Mouse (Mus musculus) CH12.LX (cell line): ENCODE data around the gene Klf15. TPM values are rescaled to one million over a fixed set of nuclear protein-coding genes. Genes with fewer than 3 reads are reported as not detected.
A peak's percentile ranks its signal among the peaks of the same experiment; 100 is the strongest.

Source experiments
- DNase-seq: peaks from one replicate; pipeline ENCODE4 v3.0.0-alpha.2; 2013; ENCODE audit errors: extremely low read depth
- H3K27ac ChIP-seq: 2 replicates; pipeline ENCODE4 v1.5.1; 2012; ENCODE audit warnings: low read depth, mild to moderate bottlenecking, control low read depth, moderate library complexity; ENCODE audit not compliant: insufficient read depth
- H3K27me3 ChIP-seq: replicated peaks from 2 replicates; pipeline ENCODE3; 2012; ENCODE audit warnings: inconsistent platforms
- H3K36me3 ChIP-seq, 2 experiments: replicated peaks in 1 of 2; 2 replicates each; pipeline versions ENCODE3 to v1.6.1; 2012; ENCODE audit warnings: inconsistent platforms in 1 of 2, low read length in 1 of 2, mild to moderate bottlenecking in 1 of 2, mixed read lengths in 1 of 2, moderate library complexity in 1 of 2; ENCODE audit not compliant: control insufficient read depth in 1 of 2, insufficient read depth in 1 of 2
- H3K4me1 ChIP-seq, 2 experiments: 2 replicates each; pipeline ENCODE4 v1.6.1; 2012; ENCODE audit warnings: inconsistent platforms in 1 of 2, moderate library complexity in 1 of 2; ENCODE audit not compliant: insufficient read depth in 2 of 2, control insufficient read depth in 1 of 2
- H3K4me2 ChIP-seq: 2 replicates; pipeline ENCODE4 v1.6.1; 2012; ENCODE audit warnings: low read depth, mild to moderate bottlenecking, control low read depth; ENCODE audit not compliant: poor library complexity, insufficient read depth, severe bottlenecking
- H3K4me3 ChIP-seq, 3 experiments: fragments of 150-350 bp in 1 of 3; sonication (generic) in 1 of 3; replicated peaks in 1 of 3; 2 replicates each; pipeline versions ENCODE3 to v1.5.1; 2011 to 2012; ENCODE audit warnings: low read depth in 2 of 3, low read length in 2 of 3, mild to moderate bottlenecking in 2 of 3, moderate library complexity in 2 of 3, control low read depth in 1 of 3, improper control_type of control experiment in 1 of 3, inconsistent platforms in 1 of 3, mixed read lengths in 1 of 3; ENCODE audit not compliant: poor library complexity in 1 of 3
- H3K79me2 ChIP-seq: replicated peaks from 2 replicates; pipeline ENCODE4 v1.6.1; 2012; ENCODE audit warnings: mild to moderate bottlenecking, moderate library complexity; ENCODE audit not compliant: control insufficient read depth, poor library complexity, insufficient read depth, severe bottlenecking; ENCODE audit errors: extremely low read depth
- H3K9ac ChIP-seq: 2 replicates; pipeline ENCODE4 v1.6.1; 2012; ENCODE audit warnings: low read depth, mild to moderate bottlenecking, control low read depth, moderate library complexity; ENCODE audit not compliant: insufficient read depth
- H3K9me3 ChIP-seq: replicated peaks from 2 replicates; pipeline ENCODE3; 2012; ENCODE audit warnings: low read length, inconsistent platforms, mixed read lengths
- BHLHE40 ChIP-seq: IDR thresholded peaks from 2 replicates; pipeline ENCODE4 v1.6.1; 2011; ENCODE audit warnings: mild to moderate bottlenecking, low read depth, low read length, improper control_type of control experiment
- CTCF ChIP-seq, 2 experiments: IDR thresholded peaks in 1 of 2; conservative IDR thresholded peaks in 1 of 2; 2 replicates each; pipeline ENCODE4 v1.5.1; 2011 to 2012; ENCODE audit warnings: low read depth in 2 of 2, low read length in 2 of 2, improper control_type of control experiment in 1 of 2, inconsistent platforms in 1 of 2, mild to moderate bottlenecking in 1 of 2, moderate library complexity in 1 of 2
- GABPA ChIP-seq: IDR thresholded peaks from 2 replicates; pipeline ENCODE4 v1.6.1; 2012; ENCODE audit warnings: low read depth, low read length, improper control_type of control experiment, inconsistent platforms; ENCODE audit not compliant: insufficient replicate concordance
- JUN ChIP-seq: IDR thresholded peaks from 2 replicates; pipeline ENCODE4 v1.6.1; 2011; ENCODE audit warnings: low read depth, mild to moderate bottlenecking, low read length, improper control_type of control experiment, moderate library complexity; ENCODE audit not compliant: insufficient read depth
- JUND ChIP-seq: conservative IDR thresholded peaks from 2 replicates; pipeline ENCODE4 v1.6.1; 2011; ENCODE audit warnings: low read depth, low read length, improper control_type of control experiment
- MAFK ChIP-seq: IDR thresholded peaks from 2 replicates; pipeline ENCODE4 v1.6.1; 2011; ENCODE audit warnings: low read length, improper control_type of control experiment; ENCODE audit not compliant: insufficient replicate concordance
- MYC ChIP-seq: IDR thresholded peaks from 2 replicates; pipeline ENCODE4 v1.6.1; 2011; ENCODE audit warnings: low read depth, mild to moderate bottlenecking, improper control_type of control experiment, low read length
- NELFE ChIP-seq: IDR thresholded peaks from 2 replicates; pipeline ENCODE4 v1.6.1; 2011; ENCODE audit warnings: low read depth, low read length, improper control_type of control experiment
- PAX5 ChIP-seq: IDR thresholded peaks from 2 replicates; pipeline ENCODE4 v1.6.1; 2012; ENCODE audit warnings: low read length, inconsistent platforms, mixed read lengths
- POLR2A ChIP-seq: IDR thresholded peaks from 2 replicates; pipeline ENCODE4 v1.6.1; 2011; ENCODE audit warnings: low read depth, mild to moderate bottlenecking, improper control_type of control experiment, low read length
- RAD21 ChIP-seq: IDR thresholded peaks from 2 replicates; pipeline ENCODE4 v1.6.1; 2011; ENCODE audit warnings: low read depth, mild to moderate bottlenecking, low read length, improper control_type of control experiment, moderate library complexity
- RCOR1 ChIP-seq: conservative IDR thresholded peaks from 2 replicates; pipeline ENCODE4 v1.6.1; 2012; ENCODE audit warnings: low read depth, mild to moderate bottlenecking, inconsistent platforms, low read length, improper control_type of control experiment
- SIN3A ChIP-seq: IDR thresholded peaks from 2 replicates; pipeline ENCODE4 v1.6.1; 2012; ENCODE audit warnings: low read length, improper control_type of control experiment, inconsistent platforms
- SMC3 ChIP-seq: IDR thresholded peaks from 2 replicates; pipeline ENCODE4 v1.6.1; 2011; ENCODE audit warnings: low read depth, low read length, improper control_type of control experiment
- USF1 ChIP-seq: IDR thresholded peaks from 2 replicates; pipeline ENCODE4 v1.6.1; 2014; ENCODE audit warnings: low read depth, mild to moderate bottlenecking, inconsistent platforms, low read length, improper control_type of control experiment
- USF2 ChIP-seq: conservative IDR thresholded peaks from 2 replicates; pipeline ENCODE4 v1.6.1; 2011; ENCODE audit warnings: low read depth, low read length, improper control_type of control experiment
- ZKSCAN1 ChIP-seq: IDR thresholded peaks from 2 replicates; pipeline ENCODE4 v1.6.1; 2012; ENCODE audit warnings: low read depth, inconsistent platforms, low read length, improper control_type of control experiment, borderline replicate concordance
- dilution Hi-C: fragments of 300-500 bp; cut with MboI; formaldehyde crosslinking; loops from 2 replicates; pipeline ENCODE4 v1.14.3; 2020; ENCODE audit warnings: low sequenced_read_pairs; ENCODE audit not compliant: extremely low pct_unique_long_range_greater_than_20kb, extremely low pct_ligation_motif_present
- in situ Hi-C: fragments of 300-500 bp; cut with MboI; formaldehyde crosslinking; loops from 3 replicates; pipeline ENCODE4 v1.14.3; 2019; ENCODE audit warnings: low sequenced_read_pairs, low pct_ligation_motif_present, low pct_unique_long_range_greater_than_20kb, mixed read lengths
- polyA plus RNA-seq: library from polyadenylated mRNA; unstranded; fragments of >175 nt; gene quantifications from 2 replicates; pipeline ENCODE4 v1.2.1, GENCODE M21; 2012; ENCODE audit warnings: low read depth; ENCODE audit not compliant: insufficient read length
- total RNA-seq, 2 experiments: library from RNA; depleted of rRNA; stranded (reverse); fragments of 300-350 nt in 1 of 2; fragments of >200 nt in 1 of 2; gene quantifications; 2 replicates each; pipeline ENCODE4 v1.2.3; 2012 to 2014

The Klf15 gene
- total and polyA plus RNA-seq, 3 experiments: not detected

DNA sequence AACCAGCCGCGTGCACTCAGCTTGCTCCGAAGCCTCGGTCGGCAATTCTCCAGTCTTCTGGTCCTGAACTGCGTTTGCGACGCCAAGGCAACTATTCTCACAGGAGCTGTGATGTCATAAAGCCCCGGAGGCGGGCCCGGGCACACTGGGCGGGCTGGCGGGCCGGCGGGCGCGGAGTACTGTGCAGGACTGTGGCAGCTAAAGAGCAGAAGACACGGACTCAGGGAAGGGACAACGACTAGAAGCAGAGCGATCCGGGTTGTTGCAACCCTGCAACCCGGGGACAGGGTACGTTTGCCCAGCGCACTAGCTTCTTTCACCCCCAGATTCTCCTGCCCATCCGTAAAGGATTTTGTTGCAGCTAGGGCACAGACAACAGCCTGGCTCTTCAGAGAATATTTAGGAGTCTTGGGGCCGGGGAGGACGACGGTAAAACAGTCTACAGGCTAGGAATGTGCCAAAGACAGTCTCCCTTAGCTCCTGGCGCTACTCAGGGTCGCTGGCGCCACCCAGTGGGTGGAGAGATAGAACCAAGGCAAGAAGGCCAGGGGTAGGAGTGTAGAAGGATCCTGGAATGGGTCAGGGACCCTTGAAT, 33.9 kb upstream of the Klf15 start, which contains the start of gene Cfap100:
TSS of gene Cfap100 (minus strand) at position 418 of the 595 bp plus-strand sequence.
- in situ Hi-C loops: no loop called here
- H3K4me1 ChIP-seq: peaks cover 0 to 6% of the 10 kb centered on the region in 2 experiments; a peak in 1 of 4 replicates
- H3K27ac ChIP-seq: no peak within 1 kb of the TSS
- TF ChIP-seq NELFE (no peak), CTCF (conservative IDR thresholded peaks at IDR 0.05 in 1 of 2, IDR thresholded peaks at IDR 0.05 in 1 of 2; ENCODE audit: low read depth in 2 of 2, low read length in 2 of 2) (peak in 1 of 2 experiments; percentile 46; a peak in 2 of 4 replicates), RAD21 (peak; percentile 15), SMC3 (0 out of 2 replicates have a peak, but pooled peaks have one; percentile 5)
- dilution Hi-C loops: no loop called here
- no peak within 1 kb of the TSS for H3K4me2 ChIP-seq
- H3K9ac ChIP-seq: no peak within 1 kb of the TSS
- no peak for DNase-seq
- H3K9me3 ChIP-seq: no peaks in the 10 kb centered on the region
- no peak within 1 kb of the TSS for H3K4me3 ChIP-seq
- H3K27me3 ChIP-seq: peaks cover 87% of the 10 kb centered on the region
- H3K36me3 ChIP-seq: no peaks in the 10 kb centered on the region
- H3K79me2 ChIP-seq: no peaks in the 10 kb centered on the region

GRCm38 (mm10) chr6:90429911-90430310, 32.5 kb upstream of the Klf15 start:
- TF ChIP-seq GABPA (no peak), CTCF (conservative IDR thresholded peaks at IDR 0.05 in 1 of 2, IDR thresholded peaks at IDR 0.05 in 1 of 2; ENCODE audit: low read depth in 2 of 2, low read length in 2 of 2) (no peak)
- dilution Hi-C loops (no loop called here), in situ Hi-C loops (loop anchor here (10.0 kb wide), 1 partner anchor 95 kb away; no protein-coding TSS in a partner anchor)
- no peak overlapping the region for H3K4me2 ChIP-seq
- H3K27ac ChIP-seq: no peak overlapping the region
- H3K27me3 ChIP-seq: peaks cover 87% of the 10 kb centered on the region
- H3K36me3 ChIP-seq: no peaks in the 10 kb centered on the region
- H3K9ac ChIP-seq: no peak overlapping the region
- peak; percentile 18 for DNase-seq
- no peak overlapping the region for H3K4me3 ChIP-seq
- no peaks in the 10 kb centered on the region for H3K79me2 ChIP-seq
- no peaks in the 10 kb centered on the region for H3K9me3 ChIP-seq
- peaks cover 0 to 6% of the 10 kb centered on the region in 2 experiments; a peak in 1 of 4 replicates for H3K4me1 ChIP-seq

GRCm38 (mm10) chr6:90431487-90431886, 30.9 kb upstream of the Klf15 start:
- peaks cover 0 to 6% of the 10 kb centered on the region in 2 experiments; a peak in 1 of 4 replicates for H3K4me1 ChIP-seq
- H3K27ac ChIP-seq: no peak overlapping the region
- no peaks in the 10 kb centered on the region for H3K36me3 ChIP-seq
- no peaks in the 10 kb centered on the region for H3K9me3 ChIP-seq
- no peak overlapping the region for H3K4me3 ChIP-seq
- in situ Hi-C loops: loop anchor here (10.0 kb wide), 1 partner anchor 93 kb away; no protein-coding TSS in a partner anchor
- dilution Hi-C loops: no loop called here
- H3K79me2 ChIP-seq: no peaks in the 10 kb centered on the region
- DNase-seq: no peak
- no peak overlapping the region for H3K9ac ChIP-seq
- no peak overlapping the region for H3K4me2 ChIP-seq
- TF ChIP-seq JUN (no peak), BHLHE40 (no peak), RAD21 (no peak), JUND (no peak), PAX5 (no peak), SIN3A (no peak), USF2 (no peak), CTCF (conservative IDR thresholded peaks at IDR 0.05 in 1 of 2, IDR thresholded peaks at IDR 0.05 in 1 of 2; ENCODE audit: low read depth in 2 of 2, low read length in 2 of 2) (no peak), MYC (no peak), POLR2A (no peak), USF1 (no peak), ZKSCAN1 (no peak), MAFK (no peak), RCOR1 (no peak)
- H3K27me3 ChIP-seq: peaks cover 89% of the 10 kb centered on the region
